Mouse (Mus musculus) gastrocnemius, postnatal 4 days (tissue): ENCODE data around the gene Scgb1b2. TPM values are rescaled to one million over a fixed set of nuclear protein-coding genes. Genes with fewer than 3 reads are reported as not detected.

ENCODE experiments used
- DNase-seq, 2 experiments: peaks; one replicate each; pipeline ENCODE4 v3.0.0; 2021 to 2022; ENCODE audit warnings: low spot score in 2 of 2, mixed read lengths in 2 of 2
- long read RNA-seq, 2 experiments: library from polyadenylated mRNA; stranded (forward); transcript quantifications; one replicate each; pipeline ENCODE4 v2.0.0; 2021
- total RNA-seq, 2 experiments: library from RNA; stranded (reverse); gene quantifications; 2 replicates each; pipeline ENCODE4 v1.2.3; 2021

The Scgb1b2 gene
- total RNA-seq: not detected
- long read RNA-seq, experiment 1: 0 reads
- long read RNA-seq, experiment 2: 0 reads

- no peak for DNase-seq
Measured at GRCm38 (mm10) chr7:31291721-31292120, at the start of gene Scgb1b2. Scgb1b2 (minus strand) TSS chr7:31291821.

GRCm38 (mm10) chr7:31290208-31290607 is 1.4 kb downstream of the Scgb1b2 start, which contains the start of gene Scgb2b2:
Scgb2b2 (plus strand) TSS chr7:31290508.
- DNase-seq: no peak

Other genes with a start within 250 kb of the Scgb1b2 start
- gene Fxyd5, start 249.3 kb downstream of the Scgb1b2 start, total RNA-seq: 10 to 100 TPM; 21.2 to 23.0 TPM
- 1 to 10 TPM; 2.3 to 3.8 TPM for gene Fxyd7, start 240.4 kb downstream of the Scgb1b2 start, total RNA-seq
- 100 to 1,000 TPM; 587 to 732 TPM for gene Fxyd1, start 234.6 kb downstream of the Scgb1b2 start, total RNA-seq
- 1 to 10 TPM; 7.9 to 9.6 TPM for gene Lgi4, start 232.5 kb downstream of the Scgb1b2 start, total RNA-seq
- gene Fxyd3, start 215.1 kb downstream of the Scgb1b2 start, total RNA-seq: 1 to 10 TPM; 2.7 to 4.9 TPM
- 1 to 10 TPM; 3.9 to 4.2 TPM for gene Hpn, start 176.5 kb downstream of the Scgb1b2 start, total RNA-seq
- gene Scn1b, start 164.8 kb downstream of the Scgb1b2 start, total RNA-seq: 10 to 100 TPM; 90.6 to 98.1 TPM
- gene Gramd1a, start 135.9 kb downstream of the Scgb1b2 start, total RNA-seq: 10 to 100 TPM; 42.8 to 45.8 TPM
- not detected for gene Scgb2b2, start 1.3 kb downstream of the Scgb1b2 start, total RNA-seq
- not detected for gene Scgb2b3, start 70.3 kb upstream of the Scgb1b2 start, total RNA-seq
- gene Scgb1b3, start 83.8 kb upstream of the Scgb1b2 start, total RNA-seq: not detected